Mouse (Mus musculus): Measurements from ENCODE around the gene Gpsm1. TPM values are rescaled to one million over a fixed set of nuclear protein-coding genes. Genes with fewer than 3 reads are reported as not detected.

The Gpsm1 gene
- polyA plus RNA-seq, 1 experiment from 2014 or later, result 74.1 TPM

DNA sequence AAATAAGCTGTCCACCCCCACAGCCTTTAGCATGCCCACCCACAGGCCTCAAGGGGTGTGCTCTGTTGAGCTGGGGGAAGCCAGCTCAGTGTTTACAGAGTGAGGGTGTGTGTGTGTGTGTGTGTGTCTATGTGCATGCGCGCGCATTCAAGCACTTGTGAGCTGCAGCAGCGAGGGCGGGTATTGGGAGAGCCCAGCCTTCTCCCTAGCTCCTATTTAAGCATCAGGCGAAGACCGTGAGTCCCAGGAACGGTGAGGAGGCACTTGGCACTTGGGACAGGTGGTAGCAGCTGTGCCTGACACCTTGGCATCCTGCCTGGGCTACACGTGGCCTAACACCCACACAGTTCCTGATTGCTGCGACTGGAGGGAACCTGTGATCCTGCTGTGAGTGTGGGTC is 26.7 kb downstream of the Gpsm1 start:
- H3K4me1 ChIP-seq (replicated peaks), result 0 out of 2 replicates have a peak, but pooled peaks cover 5% of the 10 kb centered on the region
- H3K27ac ChIP-seq, result no peak overlapping the region
- no peak overlapping the region for H3K9ac ChIP-seq (replicated peaks)
- WGBS, result 83% methylated on average over 10 of the region's 10 CpGs
- H3K4me2 ChIP-seq, result no peak overlapping the region
- H3K9me3 ChIP-seq, result no peaks in the 10 kb centered on the region
- H3K4me3 ChIP-seq (replicated peaks), result no peak overlapping the region
- H3K36me3 ChIP-seq, result peaks cover 88% of the 10 kb centered on the region
- H3K27me3 ChIP-seq, result no peaks in the 10 kb centered on the region
- no peak for ATAC-seq (ENCODE audit: insufficient number of reproducible peaks, insufficient read depth, low FRiP score, low TSS enrichment, low read depth)

DNA sequence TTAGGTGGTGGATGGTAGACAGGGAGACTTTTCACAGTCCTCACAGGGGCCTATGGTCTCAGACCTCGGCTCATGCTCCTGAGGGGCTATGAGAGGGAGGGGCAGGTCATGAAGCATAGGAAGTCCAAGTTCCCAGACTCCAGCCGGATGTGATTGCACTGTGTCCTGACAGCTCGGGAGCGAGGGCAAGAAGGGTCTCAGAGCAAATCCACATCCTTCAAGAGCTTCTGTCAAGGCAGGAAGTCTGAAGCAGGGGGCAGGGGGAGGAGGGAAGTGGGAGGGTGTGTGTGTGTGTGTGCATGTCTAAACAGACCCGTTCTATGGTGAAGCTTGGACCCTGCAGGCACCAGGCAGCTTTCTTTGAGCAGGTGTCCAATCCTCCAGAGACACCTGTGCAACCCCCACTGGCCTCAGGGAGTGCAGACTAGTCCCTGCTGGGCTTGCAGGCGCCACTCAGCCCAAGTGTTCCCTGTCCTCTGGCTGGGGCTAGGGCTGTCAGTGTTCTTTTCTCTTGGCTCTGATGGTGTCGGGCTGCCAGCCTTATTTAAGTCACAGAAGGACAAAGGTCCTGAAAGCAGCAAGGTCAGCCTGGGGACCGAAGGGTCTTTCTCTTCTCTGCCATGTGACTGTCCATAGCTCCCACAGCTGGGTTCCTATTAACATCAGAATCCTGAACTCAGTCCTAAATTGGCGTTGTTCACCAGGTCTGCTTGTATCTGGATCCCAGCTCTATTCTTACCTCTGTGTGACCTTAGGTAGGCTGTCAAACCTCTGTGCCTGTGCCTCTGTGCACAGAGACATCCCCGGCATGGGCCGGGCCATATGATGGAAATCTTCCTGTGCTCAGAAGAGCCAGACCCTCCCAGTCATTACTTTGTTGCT is 27.5 kb downstream of the Gpsm1 start:
- 72% methylated on average over 11 of the region's 11 CpGs for WGBS
- Histone ChIP-seq H3K36me3 (peaks cover 96% of the 10 kb centered on the region), H3K4me1 (replicated peaks) (peaks cover 5% of the 10 kb centered on the region; the same call in 1 of the 2 replicates), H3K27me3 (no peaks in the 10 kb centered on the region), H3K4me2 (no peak overlapping the region), H3K9me3 (no peaks in the 10 kb centered on the region), H3K4me3 (replicated peaks) (no peak overlapping the region), H3K27ac (no peak overlapping the region), H3K9ac (replicated peaks) (0 out of 2 replicates have a peak overlapping the region, but pooled peaks have one; percentile 18)
- no peak for ATAC-seq (ENCODE audit: insufficient number of reproducible peaks, insufficient read depth, low FRiP score, low TSS enrichment, low read depth)

DNA sequence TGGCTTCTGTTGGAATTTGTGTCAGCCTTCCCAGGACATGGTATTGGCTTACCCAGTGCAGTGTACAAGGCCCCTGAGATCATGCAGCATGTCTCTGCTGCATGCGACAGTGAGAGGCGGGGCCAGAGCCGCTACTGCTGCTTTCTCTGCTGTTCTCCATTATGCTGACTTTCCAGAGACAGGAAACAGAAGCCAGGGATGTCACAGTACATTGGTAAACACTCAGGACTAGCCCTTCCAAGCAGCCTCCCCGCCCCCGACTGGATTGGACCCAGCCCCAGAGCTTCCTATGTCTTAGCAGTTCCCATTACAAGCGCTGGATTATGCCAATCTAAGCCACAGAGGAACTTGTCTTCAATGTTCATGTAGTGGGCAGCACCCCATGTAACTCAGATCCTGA is 32.9 kb downstream of the Gpsm1 start:
- Histone ChIP-seq H3K27ac (peak overlapping the region; percentile 41; the same call in 1 of the 2 replicates), H3K36me3 (peaks cover 72% of the 10 kb centered on the region)
- ATAC-seq (ENCODE audit: insufficient number of reproducible peaks, insufficient read depth, low FRiP score, low TSS enrichment, low read depth), result no peak

GRCm38 (mm10) chr2:26351358-26352290 is 36.3 kb downstream of the Gpsm1 start, which contains the start of gene Dnlz:
Dnlz (minus strand) TSS chr2:26352110.
- WGBS, result 3% methylated on average over 62 of the region's 62 CpGs
- Histone ChIP-seq H3K4me1 (replicated peaks) (peaks cover 18% of the 10 kb centered on the region), H3K36me3 (peaks cover 39% of the 10 kb centered on the region), H3K9ac (replicated peaks) (peak within 1 kb of the TSS; percentile 92), H3K27me3 (no peaks in the 10 kb centered on the region), H3K27ac (peak within 1 kb of the TSS; percentile 87), H3K9me3 (no peaks in the 10 kb centered on the region), H3K4me3 (replicated peaks) (peak within 1 kb of the TSS; percentile 81), H3K4me2 (peak within 1 kb of the TSS; percentile 95)
- ATAC-seq (ENCODE audit: insufficient number of reproducible peaks, insufficient read depth, low FRiP score, low TSS enrichment, low read depth), result peak; percentile 62

More for the DNA sequence above, 32.9 kb downstream of the Gpsm1 start:
- Histone ChIP-seq H3K27me3 (no peaks in the 10 kb centered on the region), H3K9ac (replicated peaks) (no peak overlapping the region), H3K9me3 (no peaks in the 10 kb centered on the region), H3K4me1 (replicated peaks) (peaks cover 18% of the 10 kb centered on the region), H3K4me3 (replicated peaks) (no peak overlapping the region), H3K4me2 (no peak overlapping the region)
- 58% methylated on average over 6 of the region's 6 CpGs for WGBS

GRCm38 (mm10) chr2:26352291-26352910 is 37.1 kb downstream of the Gpsm1 start:
- Histone ChIP-seq H3K27me3 (no peaks in the 10 kb centered on the region), H3K4me1 (replicated peaks) (peaks cover 18% of the 10 kb centered on the region), H3K4me3 (replicated peaks) (peak overlapping the region; percentile 81), H3K27ac (0 out of 2 replicates have a peak overlapping the region, but pooled peaks have one; percentile 64), H3K36me3 (peaks cover 31% of the 10 kb centered on the region), H3K4me2 (peak overlapping the region; percentile 95), H3K9me3 (no peaks in the 10 kb centered on the region), H3K9ac (replicated peaks) (peak overlapping the region; percentile 78)
- peak; percentile 18; the same call in 1 of the 2 replicates for ATAC-seq (ENCODE audit: insufficient number of reproducible peaks, insufficient read depth, low FRiP score, low TSS enrichment, low read depth)
- 3% methylated on average over 36 of the region's 36 CpGs for WGBS

GRCm38 (mm10) chr2:26353066-26353980 is 38.0 kb downstream of the Gpsm1 start:
- no peaks in the 10 kb centered on the region for H3K27me3 ChIP-seq
- WGBS, result 89% methylated on average over 11 of the region's 11 CpGs
- ATAC-seq (ENCODE audit: insufficient number of reproducible peaks, insufficient read depth, low FRiP score, low TSS enrichment, low read depth), result no peak
- H3K27ac ChIP-seq, result no peak overlapping the region
- peaks cover 22% of the 10 kb centered on the region for H3K36me3 ChIP-seq
- peak overlapping the region; percentile 95 for H3K4me2 ChIP-seq
- peak overlapping the region; percentile 78 for H3K9ac ChIP-seq (replicated peaks)
- H3K4me1 ChIP-seq (replicated peaks), result peaks cover 18% of the 10 kb centered on the region
- no peaks in the 10 kb centered on the region for H3K9me3 ChIP-seq
- H3K4me3 ChIP-seq (replicated peaks), result peak overlapping the region; percentile 81

- H3K36me3 ChIP-seq, result peaks cover 11% of the 10 kb centered on the region
- no peak for ATAC-seq (ENCODE audit: insufficient number of reproducible peaks, insufficient read depth, low FRiP score, low TSS enrichment, low read depth)
- peaks cover 18% of the 10 kb centered on the region for H3K4me1 ChIP-seq (replicated peaks)
- no peak overlapping the region for H3K4me2 ChIP-seq
- H3K9me3 ChIP-seq, result no peaks in the 10 kb centered on the region
- no peak overlapping the region for H3K27ac ChIP-seq
- no peak overlapping the region for H3K4me3 ChIP-seq (replicated peaks)
- no peak overlapping the region for H3K9ac ChIP-seq (replicated peaks)
- 88% methylated on average over 4 of the region's 4 CpGs for WGBS
- H3K27me3 ChIP-seq, result no peaks in the 10 kb centered on the region
Observed at GRCm38 (mm10) chr2:26354401-26354800, 39.1 kb downstream of the Gpsm1 start.

DNA sequence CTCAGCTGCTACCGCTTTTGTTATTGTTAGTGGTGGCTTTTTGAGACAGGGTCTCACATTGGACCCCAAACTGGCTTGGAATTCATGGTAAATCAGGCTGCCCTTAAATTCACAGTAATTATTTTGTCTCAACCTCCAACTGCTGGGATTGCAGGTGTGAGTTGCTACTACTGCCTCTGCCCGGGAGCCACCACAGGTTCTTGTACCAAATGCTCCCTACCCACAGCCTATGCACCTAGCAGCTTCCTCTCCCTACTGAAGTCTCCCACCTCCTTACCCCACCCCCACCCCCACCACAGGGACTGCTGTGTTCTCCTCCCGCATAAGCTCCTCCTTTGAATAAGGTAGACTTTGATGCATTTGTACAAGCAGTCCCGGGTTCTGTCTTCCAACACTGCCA is 40.9 kb downstream of the Gpsm1 start:
- ATAC-seq (ENCODE audit: insufficient number of reproducible peaks, insufficient read depth, low FRiP score, low TSS enrichment, low read depth), result no peak
- H3K4me1 ChIP-seq (replicated peaks), result peaks cover 8% of the 10 kb centered on the region
- H3K27ac ChIP-seq, result no peak overlapping the region
- H3K9ac ChIP-seq (replicated peaks), result no peak overlapping the region
- H3K36me3 ChIP-seq, result no peaks in the 10 kb centered on the region
- H3K9me3 ChIP-seq, result no peaks in the 10 kb centered on the region
- H3K4me3 ChIP-seq (replicated peaks), result no peak overlapping the region
- WGBS, result 81% methylated on average over 4 of the region's 4 CpGs
- no peak overlapping the region for H3K4me2 ChIP-seq
- H3K27me3 ChIP-seq, result no peaks in the 10 kb centered on the region

DNA sequence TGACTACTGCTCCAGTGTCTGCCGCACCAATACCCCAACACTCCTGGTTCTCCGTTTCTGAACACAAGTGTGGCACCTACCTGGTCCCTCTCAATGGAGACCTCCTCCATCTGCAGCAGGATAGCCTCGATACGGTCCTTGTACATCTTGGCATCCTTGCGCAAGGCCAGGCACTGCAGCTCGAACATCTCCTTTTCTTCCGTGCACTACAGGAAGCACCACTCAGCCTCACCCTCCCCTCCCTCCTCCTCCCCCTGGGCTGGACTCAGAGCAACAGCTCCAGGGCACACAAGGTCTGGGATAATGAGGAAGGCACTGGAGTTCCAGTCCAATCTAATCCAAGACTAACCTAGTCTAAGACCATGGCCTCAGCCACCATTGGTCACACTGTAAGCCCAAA is 41.4 kb downstream of the Gpsm1 start:
- Histone ChIP-seq H3K9ac (replicated peaks) (no peak overlapping the region), H3K36me3 (no peaks in the 10 kb centered on the region), H3K4me1 (replicated peaks) (peaks cover 8% of the 10 kb centered on the region), H3K4me2 (no peak overlapping the region), H3K27me3 (no peaks in the 10 kb centered on the region), H3K4me3 (replicated peaks) (no peak overlapping the region), H3K9me3 (no peaks in the 10 kb centered on the region), H3K27ac (no peak overlapping the region)
- WGBS, result 80% methylated on average over 7 of the region's 7 CpGs
- ATAC-seq (ENCODE audit: insufficient number of reproducible peaks, insufficient read depth, low FRiP score, low TSS enrichment, low read depth), result no peak

GRCm38 (mm10) chr2:26357484-26357883 is 42.2 kb downstream of the Gpsm1 start:
- 58% methylated on average over 15 of the region's 15 CpGs for whole genome bisulfite sequencing
- H3K9me3 ChIP-seq, result no peaks in the 10 kb centered on the region
- ATAC-seq (ENCODE audit: insufficient number of reproducible peaks, insufficient read depth, low FRiP score, low TSS enrichment, low read depth), result no peak
- peaks cover 6% of the 10 kb centered on the region for H3K4me1 ChIP-seq (replicated peaks)
- H3K36me3 ChIP-seq, result 0 out of 2 replicates have a peak, but pooled peaks cover 2% of the 10 kb centered on the region
- no peak overlapping the region for H3K27ac ChIP-seq
- H3K4me2 ChIP-seq, result no peak overlapping the region
- H3K9ac ChIP-seq (replicated peaks), result 0 out of 2 replicates have a peak overlapping the region, but pooled peaks have one; percentile 12
- H3K27me3 ChIP-seq, result no peaks in the 10 kb centered on the region
- H3K4me3 ChIP-seq (replicated peaks), result no peak overlapping the region

Data from limb, embryonic 12.5 days (tissue).